Mouse (Mus musculus): Measurements from ENCODE around the gene Pnkp. TPM values are rescaled to one million over a fixed set of nuclear protein-coding genes. Genes with fewer than 3 reads are reported as not detected.

Gene Pnkp
- polyA plus RNA-seq, 1 experiment: 74.5 TPM

- no peak for TF ChIP-seq GATA1 (IDR thresholded peaks at IDR 0.05; ENCODE audit: low read length)
Measured at GRCm38 (mm10) chr7:44895593-44896434, 38.9 kb downstream of the Pnkp start, which contains the start of gene Fuz. Fuz (plus strand) TSS chr7:44896079.

DNA sequence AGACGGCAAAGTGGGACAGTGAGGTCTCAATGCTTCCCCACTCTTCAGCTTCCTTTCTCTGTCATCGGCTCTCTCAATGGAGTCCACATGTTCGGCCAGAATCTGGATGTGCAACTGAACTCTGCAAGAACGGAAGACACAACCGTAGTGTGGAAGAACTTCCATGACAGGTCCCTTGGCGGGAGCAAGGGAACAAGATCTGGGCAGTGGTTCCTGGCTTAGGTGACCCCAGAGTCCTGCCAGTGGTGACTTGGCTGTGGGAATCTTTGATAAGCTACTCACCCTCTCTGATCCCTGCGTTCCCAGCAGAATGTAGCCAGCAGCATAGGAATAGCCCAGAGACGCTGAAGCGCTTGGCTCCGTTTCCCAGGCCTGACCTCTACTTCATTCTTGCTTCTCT, 39.6 kb downstream of the Pnkp start:
- TF ChIP-seq GATA1 (IDR thresholded peaks at IDR 0.05; ENCODE audit: low read length): no peak

DNA sequence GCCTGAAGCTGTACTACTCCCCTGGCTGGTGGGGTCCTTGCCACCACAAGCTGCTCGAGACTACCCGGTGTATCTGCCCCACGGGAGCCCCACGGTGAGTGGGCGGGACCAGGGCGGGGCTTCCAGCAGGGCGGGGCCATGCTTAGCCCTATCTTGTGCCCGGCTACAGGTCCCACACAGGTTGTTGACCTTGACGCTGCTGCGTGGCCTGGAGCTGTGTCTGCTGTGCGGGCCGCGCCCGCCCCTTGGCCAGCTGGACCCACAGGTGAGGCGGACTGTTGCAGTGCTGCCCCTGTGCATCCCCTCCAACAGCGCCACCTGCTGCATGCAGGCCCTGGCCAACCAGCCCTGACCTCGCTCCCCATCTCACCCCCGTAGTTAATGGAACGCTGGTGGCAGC, 41.7 kb downstream of the Pnkp start:
- no peak for TF ChIP-seq GATA1 (IDR thresholded peaks at IDR 0.05; ENCODE audit: low read length)

DNA sequence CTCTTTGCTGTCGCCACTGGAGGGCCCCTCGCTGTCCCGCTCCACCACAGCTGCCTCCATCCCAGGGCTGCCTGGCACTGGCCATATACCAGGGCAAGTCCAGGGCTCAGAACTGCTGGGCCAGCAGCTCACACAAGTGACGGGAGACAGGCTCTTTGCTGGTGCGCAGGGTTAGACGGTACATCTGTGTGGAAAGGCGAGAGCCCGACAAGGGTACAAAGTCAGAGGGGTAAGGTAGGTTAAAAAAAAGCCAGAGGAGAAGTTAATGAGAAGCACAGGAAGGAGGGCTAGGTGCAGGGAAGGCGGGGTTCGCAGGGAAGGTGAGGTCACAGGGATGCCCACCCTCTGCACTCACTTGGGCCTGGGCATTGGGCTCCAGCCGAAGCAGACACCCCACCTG, 43.7 kb downstream of the Pnkp start:
- TF ChIP-seq GATA1 (IDR thresholded peaks at IDR 0.05; ENCODE audit: low read length): no peak

DNA sequence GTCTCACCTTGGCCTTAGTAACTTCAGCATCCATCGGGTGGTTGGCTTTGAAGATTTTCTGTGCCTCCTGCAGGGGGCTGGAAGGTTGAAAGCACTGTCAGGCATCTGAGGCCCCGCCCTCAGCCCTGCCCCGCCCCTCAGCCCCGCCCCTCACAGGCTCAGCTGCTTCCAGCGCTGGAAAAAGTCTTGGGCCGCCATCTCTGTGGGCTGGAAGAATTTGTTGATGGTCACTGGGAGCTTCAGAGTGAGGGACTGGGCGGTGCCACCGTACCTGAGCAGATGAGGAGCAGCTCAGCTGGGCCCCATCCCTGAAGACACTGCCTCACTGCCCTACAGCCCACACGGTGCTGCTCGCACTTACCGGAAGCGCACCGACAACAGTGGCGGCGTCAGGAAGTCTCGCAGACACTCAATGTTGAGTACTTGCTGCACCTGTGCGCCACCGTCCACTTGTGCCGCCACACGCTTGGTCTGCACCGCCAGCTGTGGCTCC, 44.3 kb downstream of the Pnkp start:
- TF ChIP-seq GATA1 (IDR thresholded peaks at IDR 0.05; ENCODE audit: low read length): no peak

DNA sequence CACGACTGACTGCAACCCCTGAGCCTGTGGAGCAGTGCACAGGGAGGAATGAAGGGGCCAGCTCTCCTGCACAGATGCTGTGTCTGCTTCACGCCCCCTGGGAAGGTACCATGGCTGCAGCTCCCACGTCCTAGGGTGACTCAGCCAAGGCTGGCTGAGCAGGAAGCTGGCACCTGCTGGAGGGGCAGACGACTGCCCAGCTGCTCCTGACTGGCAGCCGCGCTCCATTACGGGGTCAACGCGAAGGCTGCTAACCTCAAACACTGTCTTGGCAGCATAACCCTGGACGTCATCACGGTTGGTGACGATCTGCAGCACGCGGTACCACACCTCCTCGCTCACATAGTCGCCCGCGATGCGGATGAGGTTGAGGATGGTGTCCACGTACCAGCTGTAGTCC, 48.5 kb downstream of the Pnkp start:
- TF ChIP-seq GATA1 (IDR thresholded peaks at IDR 0.05; ENCODE audit: low read length): no peak

- TF ChIP-seq GATA1 (IDR thresholded peaks at IDR 0.05; ENCODE audit: low read length): no peak
Measured at GRCm38 (mm10) chr7:44908706-44909476, 52.0 kb downstream of the Pnkp start.

Other genes starting within 250 kb of the Pnkp start
- gene Myh14, start 186.3 kb upstream of the Pnkp start, polyA plus RNA-seq (2012): 0.02 and 0.05 TPM in 2 replicates
- gene Izumo2, start 148.4 kb upstream of the Pnkp start, polyA plus RNA-seq (2012): not detected in 2 replicates
- gene Vrk3, start 108.7 kb upstream of the Pnkp start, polyA plus RNA-seq (2012): 98.8 and 104 TPM in 2 replicates
- gene Zfp473, start 106.1 kb upstream of the Pnkp start, polyA plus RNA-seq (2012): 0.11 and 0.17 TPM in 2 replicates
- 89.3 and 290 TPM in 2 replicates for gene Nup62, start 41.1 kb upstream of the Pnkp start, polyA plus RNA-seq (2012)
- gene Il4i1, start 40.8 kb upstream of the Pnkp start, polyA plus RNA-seq (2012): 1.4 TPM in 2 replicates
- 545 and 546 TPM in 2 replicates for gene Atf5, start 40.5 kb upstream of the Pnkp start, polyA plus RNA-seq (2012)
- gene Akt1s1, start 8.1 kb upstream of the Pnkp start, polyA plus RNA-seq (2012): 873 and 930 TPM in 2 replicates
- 87.2 and 126 TPM in 2 replicates for gene Tbc1d17, start 8.1 kb upstream of the Pnkp start, polyA plus RNA-seq (2012)
- gene Ptov1, start 12.6 kb downstream of the Pnkp start, polyA plus RNA-seq (2012): 256 and 306 TPM in 2 replicates
- gene Med25, start 35.6 kb downstream of the Pnkp start, polyA plus RNA-seq (2012): 568 and 719 TPM in 2 replicates
- 67.3 and 78.5 TPM in 2 replicates for gene Fuz, start 38.9 kb downstream of the Pnkp start, polyA plus RNA-seq (2012)
- 254 and 278 TPM in 2 replicates for gene Ap2a1, start 72.4 kb downstream of the Pnkp start, polyA plus RNA-seq (2012)
- 0.16 TPM in 1 of 2 replicates, not detected in the other for gene Tsks, start 86.1 kb downstream of the Pnkp start, polyA plus RNA-seq (2012)
- gene Cpt1c, start 117.7 kb downstream of the Pnkp start, polyA plus RNA-seq (2012): 1.2 and 1.9 TPM in 2 replicates
- gene Prmt1, start 129.4 kb downstream of the Pnkp start, polyA plus RNA-seq (2012): 142 and 234 TPM in 2 replicates
- gene Irf3, start 140.5 kb downstream of the Pnkp start, polyA plus RNA-seq (2012): 110 and 153 TPM in 2 replicates
- gene Bcl2l12, start 141.6 kb downstream of the Pnkp start, polyA plus RNA-seq (2012): 195 and 211 TPM in 2 replicates
- gene Scaf1, start 159.2 kb downstream of the Pnkp start, polyA plus RNA-seq (2012): 347 and 406 TPM in 2 replicates
- 7.8 and 9.1 TPM in 2 replicates for gene Rras, start 160.8 kb downstream of the Pnkp start, polyA plus RNA-seq (2012)
- gene Prr12, start 195.7 kb downstream of the Pnkp start, polyA plus RNA-seq (2012): 123 and 149 TPM in 2 replicates
- 160 and 205 TPM in 2 replicates for gene Nosip, start 205.3 kb downstream of the Pnkp start, polyA plus RNA-seq (2012)
- gene Prrg2, start 205.5 kb downstream of the Pnkp start, polyA plus RNA-seq (2012): 28.0 and 34.7 TPM in 2 replicates
- gene Rcn3, start 235.1 kb downstream of the Pnkp start, polyA plus RNA-seq (2012): 1.2 and 1.8 TPM in 2 replicates
- 0.04 TPM in 1 of 2 replicates, not detected in the other for gene Fcgrt, start 246.7 kb downstream of the Pnkp start, polyA plus RNA-seq (2012)

Data from G1E-ER4 (cell line).